In genomic region chr12:83151474-83151873, GRCm38 (mm10) we compare ENCODE assay signal across 15 mouse cellular contexts.
DNase-seq lines count a peak whose midpoint lies in the region; ATAC-seq and TF ChIP-seq lines count a peak whose summit lies in the region.
"Had no signal": no experiment of that assay in that cellular context is flagged by ENCODE, and none has a peak within 500 bp of the region (broad histone marks: within the 10 kb centered on the region; RNA-seq: fewer than 3 reads in every experiment).

No protein-coding gene starts in this region.

- no peaks in the 10 kb centered on the region for H3K4me1 ChIP-seq in lung, adult 2 months (ENCODE audit: control insufficient read depth, insufficient read depth, low read length)
- H3K4me1 ChIP-seq: forebrain, embryonic 12.5 days; kidney, embryonic 15.5 days had no signal

- no peak for ATAC-seq in cerebellum, adult (ENCODE audit: insufficient number of reproducible peaks, low FRiP score, low TSS enrichment)
- 0 out of 2 replicates have a peak, but pooled peaks have one; percentile 8 for ATAC-seq in megakaryocyte-erythroid progenitor cell, adult 5-6 weeks (replicated peaks; ENCODE audit: low FRiP score, low TSS enrichment, poor library complexity, severe bottlenecking)
- ATAC-seq: midbrain, embryonic 16.5 days had no signal

- DNase-seq in cerebellum, adult 11 months, result peak; percentile 60
- peak; percentile 34 for DNase-seq in lung, postnatal 36 days
- no peak for DNase-seq in lung, adult 2 months
- DNase-seq in cerebellum, adult 8-10 months, result peak; percentile 61
- no peak for DNase-seq in spleen, adult 18-20 months
- DNase-seq: layer of hippocampus, postnatal 36 days; lung, adult 18-20 months; right cerebral cortex, postnatal 25 days; thymus, postnatal 14 days had no signal

- TF ChIP-seq CTCF in lung, adult 2 months (IDR thresholded peaks at IDR 0.05; ENCODE audit: insufficient read depth, low read length), result no peak

- TF ChIP-seq POLR2A in lung, adult 2 months (IDR thresholded peaks at IDR 0.05; ENCODE audit: borderline replicate concordance, extremely low read depth, low read depth, low read length), result no peak

- H3K4me3 ChIP-seq in lung, adult 2 months (replicated peaks; ENCODE audit: extremely low read depth, low read depth, low read length), result no peak overlapping the region
- H3K4me3 ChIP-seq: forebrain, embryonic 12.5 days; heart, embryonic 13.5 days; kidney, embryonic 15.5 days had no signal

- 80% methylated on average over 2 of the region's 2 CpGs for WGBS in lung, adult 2 months

Comparison
In these comparisons a context has a peak if more than half of its experiments do, and no peak if none do; other contexts are left out.
1. DNase-seq: peak in cerebellum, adult 11 months (single experiment), lung, postnatal 36 days (single experiment) and cerebellum, adult 8-10 months (single experiment); none in lung, adult 2 months (single experiment) and spleen, adult 18-20 months (0 of 2).